Mouse (Mus musculus): ENCODE measurements around the gene Plod3. TPM values are rescaled to one million over a fixed set of nuclear protein-coding genes. Genes with fewer than 3 reads are reported as not detected.

The Plod3 gene
- total and polyA plus RNA-seq, 2 experiments from 2014 or later, result 25.2 to 63.5 TPM

- Histone ChIP-seq H3K4me1 (ENCODE audit: insufficient read depth, low read length) (no peaks in the 10 kb centered on the region), H3K27me3 (ENCODE audit: insufficient read depth, low read length) (no peaks in the 10 kb centered on the region), H3K36me3 (ENCODE audit: insufficient read depth, low read length) (no peaks in the 10 kb centered on the region), H3K4me2 (ENCODE audit: low read depth, low read length) (no peak overlapping the region), H3K9ac (replicated peaks; ENCODE audit: low read length) (no peak overlapping the region), H3K9me3 (ENCODE audit: low read length) (no peaks in the 10 kb centered on the region), H3K4me3 (ENCODE audit: low read length) (no peak overlapping the region), H3K27ac (no peak overlapping the region)
- DNase-seq (ENCODE audit: low spot score) (peak; percentile 70), ATAC-seq (no peak; the same call in 1 of the 2 replicates)
- WGBS, result 31% methylated on average over 3 of the region's 3 CpGs
- peak; percentile 70 for TF ChIP-seq CTCF (IDR thresholded peaks at IDR 0.05; ENCODE audit: low read depth)
Measured at GRCm38 (mm10) chr5:137009988-137010387, 23.2 kb downstream of the Plod3 start.

- 75% methylated on average over 15 of the region's 15 CpGs for WGBS
- TF ChIP-seq CTCF (IDR thresholded peaks at IDR 0.05; ENCODE audit: low read depth), result no peak
Measured at GRCm38 (mm10) chr5:137012401-137012950, 25.7 kb downstream of the Plod3 start.

GRCm38 (mm10) chr5:137015913-137016312 is 29.1 kb downstream of the Plod3 start:
- no peak for TF ChIP-seq CTCF (IDR thresholded peaks at IDR 0.05; ENCODE audit: low read depth)
- WGBS, result 89% methylated on average over 3 of the region's 3 CpGs
- no peak for ATAC-seq
- H3K27ac ChIP-seq, result no peak overlapping the region
- no peak overlapping the region for H3K4me3 ChIP-seq (ENCODE audit: low read length)
- no peaks in the 10 kb centered on the region for H3K27me3 ChIP-seq (ENCODE audit: insufficient read depth, low read length)
- H3K9ac ChIP-seq (replicated peaks; ENCODE audit: low read length), result no peak overlapping the region
- no peak overlapping the region for H3K4me2 ChIP-seq (ENCODE audit: low read depth, low read length)
- DNase-seq (ENCODE audit: low spot score), result no peak
- H3K4me1 ChIP-seq (ENCODE audit: insufficient read depth, low read length), result no peaks in the 10 kb centered on the region
- no peaks in the 10 kb centered on the region for H3K9me3 ChIP-seq (ENCODE audit: low read length)
- H3K36me3 ChIP-seq (ENCODE audit: insufficient read depth, low read length), result no peaks in the 10 kb centered on the region

More at GRCm38 (mm10) chr5:137012401-137012950, 25.7 kb downstream of the Plod3 start:
- Histone ChIP-seq H3K36me3 (ENCODE audit: insufficient read depth, low read length) (no peaks in the 10 kb centered on the region), H3K9me3 (ENCODE audit: low read length) (no peaks in the 10 kb centered on the region), H3K27ac (no peak overlapping the region), H3K9ac (replicated peaks; ENCODE audit: low read length) (no peak overlapping the region), H3K4me3 (ENCODE audit: low read length) (no peak overlapping the region), H3K27me3 (ENCODE audit: insufficient read depth, low read length) (no peaks in the 10 kb centered on the region), H3K4me2 (ENCODE audit: low read depth, low read length) (no peak overlapping the region), H3K4me1 (ENCODE audit: insufficient read depth, low read length) (no peaks in the 10 kb centered on the region)
- ATAC-seq (no peak), DNase-seq (ENCODE audit: low spot score) (no peak)

DNA sequence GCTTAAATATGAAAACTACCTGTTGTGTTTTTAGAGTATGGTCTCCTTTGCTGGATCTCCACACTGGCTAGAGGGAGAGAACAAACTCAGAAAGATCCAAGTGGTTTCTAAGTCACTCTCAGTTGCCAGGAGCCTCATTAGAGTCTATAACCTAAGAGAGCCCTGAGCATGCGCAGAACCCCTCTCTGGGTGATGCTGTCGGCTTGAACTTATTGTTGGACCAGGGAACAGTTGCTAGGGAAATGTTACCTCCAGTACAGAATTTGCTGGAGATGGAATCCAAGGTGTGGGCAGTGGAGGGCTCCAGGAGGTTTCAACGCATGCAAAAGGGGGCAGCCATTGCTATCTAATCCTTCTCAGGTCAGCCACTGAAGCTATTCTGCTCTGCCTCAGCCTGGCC is 37.5 kb downstream of the Plod3 start:
- TF ChIP-seq CTCF (IDR thresholded peaks at IDR 0.05; ENCODE audit: low read depth), result no peak
- no peaks in the 10 kb centered on the region; the same call in 1 of the 2 replicates for H3K4me1 ChIP-seq (ENCODE audit: insufficient read depth, low read length)
- H3K36me3 ChIP-seq (ENCODE audit: insufficient read depth, low read length), result no peaks in the 10 kb centered on the region
- no peak overlapping the region for H3K4me3 ChIP-seq (ENCODE audit: low read length)
- DNase-seq (ENCODE audit: low spot score) (no peak), ATAC-seq (no peak)
- no peak overlapping the region; the same call in 1 of the 2 replicates for H3K27ac ChIP-seq
- no peak overlapping the region for H3K4me2 ChIP-seq (ENCODE audit: low read depth, low read length)
- 48% methylated on average over 3 of the region's 3 CpGs for WGBS
- peaks cover 14% of the 10 kb centered on the region; the same call in 1 of the 2 replicates for H3K27me3 ChIP-seq (ENCODE audit: insufficient read depth, low read length)
- no peak overlapping the region for H3K9ac ChIP-seq (replicated peaks; ENCODE audit: low read length)
- no peaks in the 10 kb centered on the region for H3K9me3 ChIP-seq (ENCODE audit: low read length)

DNA sequence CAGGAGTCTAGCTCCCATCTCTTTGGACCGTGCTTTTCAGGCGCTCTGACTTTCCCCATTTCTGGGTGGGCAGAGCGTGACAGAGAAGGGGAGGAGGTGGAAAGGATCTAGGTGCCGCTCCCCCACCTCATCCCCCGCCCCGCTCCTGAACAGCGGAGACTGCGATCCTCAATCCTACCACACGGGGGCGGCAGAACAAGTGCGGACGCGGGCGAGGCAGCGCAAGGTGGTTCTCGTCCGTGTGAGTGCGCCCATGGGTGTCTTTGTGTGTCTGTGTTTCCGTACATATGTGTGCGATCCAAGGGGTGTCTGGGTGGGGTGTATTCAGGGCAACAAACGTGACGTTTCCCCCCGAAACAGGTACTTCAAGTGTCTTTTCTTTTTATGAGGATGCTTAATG is 38.3 kb downstream of the Plod3 start:
- under 1% methylated on average over 23 of the region's 23 CpGs for WGBS
- Histone ChIP-seq H3K4me3 (ENCODE audit: low read length) (peak overlapping the region; percentile 32), H3K4me1 (ENCODE audit: insufficient read depth, low read length) (no peaks in the 10 kb centered on the region; the same call in 1 of the 2 replicates), H3K27me3 (ENCODE audit: insufficient read depth, low read length) (peaks cover 14% of the 10 kb centered on the region; the same call in 1 of the 2 replicates), H3K27ac (no peak overlapping the region), H3K4me2 (ENCODE audit: low read depth, low read length) (peak overlapping the region; percentile 42), H3K9ac (replicated peaks; ENCODE audit: low read length) (no peak overlapping the region), H3K9me3 (ENCODE audit: low read length) (no peaks in the 10 kb centered on the region), H3K36me3 (ENCODE audit: insufficient read depth, low read length) (no peaks in the 10 kb centered on the region)
- ATAC-seq (0 out of 2 replicates have a peak, but pooled peaks have one; percentile 12), DNase-seq (ENCODE audit: low spot score) (peak; percentile 85)
- peak; percentile 99 for TF ChIP-seq CTCF (IDR thresholded peaks at IDR 0.05; ENCODE audit: low read depth)

GRCm38 (mm10) chr5:137026092-137026491 is 39.3 kb downstream of the Plod3 start, which contains the start of gene Vgf:
Gene Vgf (plus strand): TSS chr5:137026392.
- WGBS, result 36% methylated on average over 4 of the region's 4 CpGs
- H3K4me3 ChIP-seq (ENCODE audit: low read length), result peak within 1 kb of the TSS; percentile 32
- no peak within 1 kb of the TSS for H3K27ac ChIP-seq
- peak within 1 kb of the TSS; percentile 42 for H3K4me2 ChIP-seq (ENCODE audit: low read depth, low read length)
- DNase-seq (ENCODE audit: low spot score) (no peak), ATAC-seq (no peak)
- no peak within 1 kb of the TSS for H3K9ac ChIP-seq (replicated peaks; ENCODE audit: low read length)
- H3K9me3 ChIP-seq (ENCODE audit: low read length), result no peaks in the 10 kb centered on the region
- H3K4me1 ChIP-seq (ENCODE audit: insufficient read depth, low read length), result no peaks in the 10 kb centered on the region; the same call in 1 of the 2 replicates
- no peak for TF ChIP-seq CTCF (IDR thresholded peaks at IDR 0.05; ENCODE audit: low read depth)
- peaks cover 22% of the 10 kb centered on the region; the same call in 1 of the 2 replicates for H3K27me3 ChIP-seq (ENCODE audit: insufficient read depth, low read length)
- H3K36me3 ChIP-seq (ENCODE audit: insufficient read depth, low read length), result no peaks in the 10 kb centered on the region
